8 mouse cellular contexts compared by ENCODE assay signal in genomic region chr2:156476748-156477151, GRCm38 (mm10). TPM values are rescaled to one million over a fixed set of nuclear protein-coding genes. Genes with fewer than 3 reads are reported as not detected.
A peak's percentile ranks its signal among the peaks of the same experiment; 100 is the strongest.
DNase-seq lines count a peak whose midpoint lies in the region; ATAC-seq lines count a peak whose summit lies in the region.

No protein-coding gene starts in this region.

- DNase-seq in left cerebral cortex, postnatal 14 days (ENCODE audit: low spot score in 2 of 2): peak; percentile 53 to 54
- DNase-seq in left cerebral cortex, adult 11 months (ENCODE audit: low spot score): no peak
- no peak for DNase-seq in gastrocnemius, postnatal 4 days (ENCODE audit: low spot score in 2 of 2)
- no peak for DNase-seq in gastrocnemius, postnatal 14 days
- DNase-seq in testis, postnatal 10 days (ENCODE audit: low spot score): no peak

- peak overlapping the region; percentile 88 for H3K4me2 ChIP-seq in embryonic facial prominence, embryonic 12.5 days (replicated peaks)
- peak overlapping the region; percentile 95; the same call in 1 of the 2 replicates for H3K4me2 ChIP-seq in intestine, embryonic 16.5 days (ENCODE audit: low read depth, low read length)
- peak overlapping the region; percentile 92 for H3K4me2 ChIP-seq in neural tube, embryonic 15.5 days

- H3K27ac ChIP-seq in embryonic facial prominence, embryonic 12.5 days: no peak overlapping the region
- no peak overlapping the region for H3K27ac ChIP-seq in intestine, embryonic 16.5 days (ENCODE audit: low read length)
- H3K27ac ChIP-seq in neural tube, embryonic 15.5 days (replicated peaks): no peak overlapping the region

- no peaks in the 10 kb centered on the region for H3K36me3 ChIP-seq in embryonic facial prominence, embryonic 12.5 days
- H3K36me3 ChIP-seq in intestine, embryonic 16.5 days (ENCODE audit: control insufficient read depth, insufficient read depth, low read length): no peaks in the 10 kb centered on the region
- no peaks in the 10 kb centered on the region for H3K36me3 ChIP-seq in neural tube, embryonic 15.5 days

- H3K27me3 ChIP-seq in embryonic facial prominence, embryonic 12.5 days: no peaks in the 10 kb centered on the region
- H3K27me3 ChIP-seq in intestine, embryonic 16.5 days (replicated peaks; ENCODE audit: control insufficient read depth, insufficient read depth, low read length): no peaks in the 10 kb centered on the region
- H3K27me3 ChIP-seq in neural tube, embryonic 15.5 days (replicated peaks): no peaks in the 10 kb centered on the region

- H3K9ac ChIP-seq in embryonic facial prominence, embryonic 12.5 days: peak overlapping the region; percentile 92; the same call in 1 of the 2 replicates
- H3K9ac ChIP-seq in intestine, embryonic 16.5 days (ENCODE audit: low read depth, low read length): peak overlapping the region; percentile 88
- no peak overlapping the region for H3K9ac ChIP-seq in neural tube, embryonic 15.5 days (replicated peaks)

- H3K4me1 ChIP-seq in embryonic facial prominence, embryonic 12.5 days: peaks cover 34% of the 10 kb centered on the region
- H3K4me1 ChIP-seq in intestine, embryonic 16.5 days (ENCODE audit: control insufficient read depth, insufficient read depth, low read length): peaks cover 21% of the 10 kb centered on the region
- peaks cover 44% of the 10 kb centered on the region for H3K4me1 ChIP-seq in neural tube, embryonic 15.5 days

- WGBS in embryonic facial prominence, embryonic 12.5 days: 36% methylated on average over 5 of the region's 5 CpGs
- WGBS in intestine, embryonic 16.5 days: 45% methylated on average over 5 of the region's 5 CpGs
- 46% methylated on average over 5 of the region's 5 CpGs for WGBS in neural tube, embryonic 15.5 days

- H3K9me3 ChIP-seq in embryonic facial prominence, embryonic 12.5 days: no peaks in the 10 kb centered on the region
- no peaks in the 10 kb centered on the region for H3K9me3 ChIP-seq in intestine, embryonic 16.5 days (ENCODE audit: control insufficient read depth, low read length)
- H3K9me3 ChIP-seq in neural tube, embryonic 15.5 days (replicated peaks): no peaks in the 10 kb centered on the region

- peak overlapping the region; percentile 71; the same call in 1 of the 2 replicates for H3K4me3 ChIP-seq in embryonic facial prominence, embryonic 12.5 days
- no peak overlapping the region for H3K4me3 ChIP-seq in intestine, embryonic 16.5 days (ENCODE audit: low read length)
- peak overlapping the region; percentile 64 for H3K4me3 ChIP-seq in neural tube, embryonic 15.5 days (replicated peaks)

- no peak for ATAC-seq in embryonic facial prominence, embryonic 12.5 days (ENCODE audit: insufficient number of reproducible peaks, insufficient read depth, low FRiP score, low TSS enrichment)
- ATAC-seq in intestine, embryonic 16.5 days: no peak
- ATAC-seq in neural tube, embryonic 15.5 days (ENCODE audit: low FRiP score): no peak

- intact Hi-C loops in left cerebral cortex, postnatal 14 days (cut with DNase I): no loop called here
- intact Hi-C loops in gastrocnemius, postnatal 14 days (cut with DNase I; ENCODE audit: low total_unique reads): no loop called here

RNA-seq across cellular contexts. Expression of gene Epb41l1, which starts 56.0 kb away (rescaled TPM):
- total RNA-seq in left cerebral cortex, postnatal 14 days (2021): 100 to 1,000 TPM; 304 to 328 TPM
- polyA plus RNA-seq in embryonic facial prominence, embryonic 12.5 days (2016; fragmentation: Nextera tagmentation; extraction: Ambion mirVana): 3.6 TPM in 2 replicates
- polyA plus RNA-seq in intestine, embryonic 16.5 days (2015; fragmentation: Nextera tagmentation; extraction: Ambion mirVana): 1.7 and 2.0 TPM in 2 replicates
- polyA plus RNA-seq in neural tube, embryonic 15.5 days (2015; fragmentation: Nextera tagmentation; extraction: Ambion mirVana): 12.3 and 14.8 TPM in 2 replicates
- 10 to 100 TPM; 27.9 to 30.1 TPM for total RNA-seq in gastrocnemius, postnatal 4 days (2021)
- 10 to 100 TPM in 1 of 2 experiments, 1 to 10 TPM in 1; 8.0 to 11.8 TPM for total RNA-seq in gastrocnemius, postnatal 14 days (2021)

Comparison
In these comparisons a context has a peak if more than half of its experiments do, and no peak if none do; other contexts are left out.
1. DNase-seq: peak in left cerebral cortex, postnatal 14 days (2 of 2); none in left cerebral cortex, adult 11 months (single experiment), gastrocnemius, postnatal 4 days (0 of 2), gastrocnemius, postnatal 14 days (single experiment) and testis, postnatal 10 days (single experiment).
2. RNA of gene Epb41l1, which starts 56.0 kb away (total RNA-seq): 304 to 328 TPM in left cerebral cortex, postnatal 14 days; 27.9 to 30.1 TPM in gastrocnemius, postnatal 4 days and 8.0 to 11.8 TPM in gastrocnemius, postnatal 14 days; every median in the first group is over 4 times any median in the second.
3. Peak in every context shown above with its lines, with median percentiles within 50 percentile points of each other: H3K4me2 ChIP-seq.